Mouse (Mus musculus): Measurements from ENCODE around the gene Slc5a3.
A peak's percentile ranks its signal among the peaks of the same experiment; 100 is the strongest.

Slc5a3 gene

GRCm38 (mm10) chr16:92057852-92058643 lies at the start of gene Slc5a3, which contains the start of the genes Mrps6 and Gm49711:
Gene Slc5a3 (plus strand): TSS chr16:92058322.
Gene Mrps6 (plus strand): TSS chr16:92058270.
Gene Gm49711 (plus strand): TSS chr16:92058316.
- peak; percentile 89 for DNase-seq (ENCODE audit: low read depth, low spot score)

- no peak for DNase-seq (ENCODE audit: low read depth, low spot score)
Measured at GRCm38 (mm10) chr16:92009586-92009985, 48.5 kb upstream of the Slc5a3 start.

GRCm38 (mm10) chr16:92016792-92017191 lies 41.3 kb upstream of the Slc5a3 start:
- DNase-seq (ENCODE audit: low read depth, low spot score): no peak

- DNase-seq (ENCODE audit: low read depth, low spot score): peak; percentile 62
Measured at GRCm38 (mm10) chr16:92019141-92020118, 38.7 kb upstream of the Slc5a3 start.

GRCm38 (mm10) chr16:92021656-92022400 lies 36.3 kb upstream of the Slc5a3 start:
- DNase-seq (ENCODE audit: low read depth, low spot score): no peak

GRCm38 (mm10) chr16:92022494-92023283 lies 35.4 kb upstream of the Slc5a3 start:
- DNase-seq (ENCODE audit: low read depth, low spot score): no peak

- no peak for DNase-seq (ENCODE audit: low read depth, low spot score)
Measured at GRCm38 (mm10) chr16:92033286-92033685, 24.8 kb upstream of the Slc5a3 start.

GRCm38 (mm10) chr16:92034676-92035075 lies 23.4 kb upstream of the Slc5a3 start:
- no peak for DNase-seq (ENCODE audit: low read depth, low spot score)

- DNase-seq (ENCODE audit: low read depth, low spot score): no peak
Measured at GRCm38 (mm10) chr16:92036701-92037100, 21.4 kb upstream of the Slc5a3 start.

GRCm38 (mm10) chr16:92037891-92038607 lies 20.1 kb upstream of the Slc5a3 start:
- DNase-seq (ENCODE audit: low read depth, low spot score): no peak

GRCm38 (mm10) chr16:92039421-92039820 lies 18.7 kb upstream of the Slc5a3 start:
- no peak for DNase-seq (ENCODE audit: low read depth, low spot score)

GRCm38 (mm10) chr16:92039966-92040365 lies 18.2 kb upstream of the Slc5a3 start:
- DNase-seq (ENCODE audit: low read depth, low spot score): no peak

- DNase-seq (ENCODE audit: low read depth, low spot score): no peak
Measured at GRCm38 (mm10) chr16:92051777-92052310, 6.3 kb upstream of the Slc5a3 start.

- no peak for DNase-seq (ENCODE audit: low read depth, low spot score)
Measured at GRCm38 (mm10) chr16:92052569-92052968, 5.6 kb upstream of the Slc5a3 start.

- DNase-seq (ENCODE audit: low read depth, low spot score): no peak
Measured at GRCm38 (mm10) chr16:92056711-92057110, 1.4 kb upstream of the Slc5a3 start.

- no peak for DNase-seq (ENCODE audit: low read depth, low spot score)
Measured at GRCm38 (mm10) chr16:92057456-92057851, 668 bp upstream of the Slc5a3 start.

GRCm38 (mm10) chr16:92058644-92059620 lies 810 bp downstream of the Slc5a3 start:
- DNase-seq (ENCODE audit: low read depth, low spot score): peak; percentile 68

- DNase-seq (ENCODE audit: low read depth, low spot score): no peak
Measured at GRCm38 (mm10) chr16:92060213-92060612, 2.1 kb downstream of the Slc5a3 start.

GRCm38 (mm10) chr16:92061586-92061985 lies 3.5 kb downstream of the Slc5a3 start:
- no peak for DNase-seq (ENCODE audit: low read depth, low spot score)

Measured in CD4-positive helper T cell, adult 2 months (primary cell).